Mouse (Mus musculus) right cerebral cortex, adult 2 months (tissue): ENCODE measurements around the gene Ifrd1.
"Not testable (repeated sequence)": the region's sequence is repeated elsewhere in the genome, so short reads cannot be mapped to it uniquely, and the experiment has no call there.

Experiments
- DNase-seq, 2 experiments: peaks; one replicate each; pipeline ENCODE4 v3.0.0; 2021 to 2022; ENCODE audit warnings: low spot score in 2 of 2

The Ifrd1 gene

GRCm38 (mm10) chr12:40248454-40249180 is at the start of gene Ifrd1:
Ifrd1 (minus strand) TSS chr12:40248504.
- DNase-seq: no peak

GRCm38 (mm10) chr12:40286539-40286938 is 38.2 kb upstream of the Ifrd1 start:
- no peak for DNase-seq

DNA sequence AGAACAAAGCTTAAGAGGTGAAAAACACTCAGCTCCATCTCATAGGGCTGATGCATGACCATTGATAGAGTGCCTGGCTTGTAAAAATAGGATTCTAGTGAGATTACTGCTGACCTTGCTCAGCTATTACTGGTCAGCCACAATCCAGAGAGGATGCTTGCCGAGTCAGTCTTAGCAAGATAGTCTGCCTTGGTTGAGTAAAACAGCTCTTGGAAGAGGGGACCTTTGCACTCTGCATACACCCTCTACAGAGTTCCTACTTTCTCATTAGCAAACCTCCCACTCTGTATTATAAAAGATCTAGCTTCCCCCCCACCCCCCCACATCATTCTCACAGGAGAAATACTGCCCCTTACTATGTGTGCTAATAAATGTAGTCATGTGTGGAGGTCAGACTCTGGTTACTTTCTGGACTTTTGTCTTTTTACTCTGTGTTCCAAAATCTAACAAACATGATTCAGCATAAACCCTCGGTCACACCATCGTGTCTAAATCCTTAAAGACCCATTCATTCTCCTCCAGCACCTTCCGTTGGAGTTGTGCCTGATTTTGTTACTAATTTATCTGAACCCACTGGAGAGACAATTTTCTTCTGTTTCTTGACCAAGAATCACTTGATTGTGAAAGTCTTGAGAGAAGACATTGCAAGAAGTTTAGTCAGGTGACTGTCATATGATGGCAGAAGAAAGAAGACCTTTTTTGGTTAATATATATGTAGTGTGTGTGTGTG is 32.5 kb upstream of the Ifrd1 start:
- no peak for DNase-seq

DNA sequence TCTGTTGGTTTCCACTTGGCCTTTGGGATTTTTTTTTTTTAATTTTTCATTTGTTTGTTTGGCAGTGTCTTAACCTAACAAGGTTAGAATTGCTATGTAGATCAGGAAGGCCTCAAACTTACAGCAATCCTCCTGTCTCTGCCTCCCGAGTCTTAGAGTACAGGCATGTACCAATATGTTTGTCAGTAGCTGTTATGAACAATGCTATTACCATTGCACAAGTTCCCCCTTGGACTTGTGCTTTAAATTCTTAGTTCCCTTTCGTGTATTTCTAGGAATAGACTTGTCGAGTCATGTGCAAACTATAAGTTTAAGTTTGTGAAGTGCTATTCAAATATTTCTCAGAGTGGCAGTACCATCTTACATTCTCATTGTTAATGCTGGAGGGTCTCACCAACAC is 29.3 kb upstream of the Ifrd1 start:
- no peak for DNase-seq

DNA sequence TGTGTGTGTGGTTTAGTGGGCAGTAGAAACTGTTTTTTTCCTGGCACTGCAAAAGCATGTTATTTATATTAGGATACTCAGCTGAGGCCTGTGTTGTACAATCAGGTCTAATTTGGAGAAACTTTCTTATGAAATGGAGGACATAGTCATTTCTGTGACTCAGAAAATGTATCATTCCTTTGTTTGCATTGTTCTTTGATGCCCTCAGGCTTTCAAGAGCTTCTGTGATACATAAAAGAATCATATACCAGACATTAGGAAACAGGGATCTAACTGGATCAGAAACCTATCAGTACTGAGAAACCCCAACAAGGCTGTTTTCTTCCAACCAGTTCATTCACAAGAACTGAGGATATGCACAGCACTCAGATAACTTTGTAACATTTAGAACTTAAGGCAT is 26.6 kb upstream of the Ifrd1 start:
- no peak for DNase-seq

GRCm38 (mm10) chr12:40273339-40273738 is 25.0 kb upstream of the Ifrd1 start:
- no peak for DNase-seq

- no peak for DNase-seq
These were observed 24.4 kb upstream of the Ifrd1 start for GRCm38 (mm10) chr12:40272710-40273109.

GRCm38 (mm10) chr12:40268313-40268712 is 20.0 kb upstream of the Ifrd1 start:
- DNase-seq: no peak

DNA sequence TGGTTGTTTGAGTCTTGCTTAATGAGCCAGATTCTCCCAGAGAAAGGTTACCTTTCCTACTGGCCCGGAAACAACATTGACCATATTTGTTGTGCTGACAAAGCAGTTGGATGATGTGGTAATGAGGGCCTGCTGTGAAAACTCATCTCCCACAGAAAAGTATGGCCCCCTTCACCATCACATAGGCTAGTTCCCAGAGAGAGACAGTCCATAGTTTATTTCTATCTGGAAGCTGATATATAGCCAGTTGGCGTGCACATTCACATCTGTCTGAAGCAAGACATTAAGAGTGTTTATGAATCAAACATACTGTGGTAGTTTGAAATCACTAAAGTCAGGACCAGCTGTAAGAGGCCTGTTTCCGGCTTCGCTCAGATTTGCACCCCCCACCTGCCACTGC is 15.4 kb upstream of the Ifrd1 start:
- DNase-seq: no peak

GRCm38 (mm10) chr12:40263006-40263405 is 14.7 kb upstream of the Ifrd1 start:
- DNase-seq: peak; percentile 45 to 46

DNA sequence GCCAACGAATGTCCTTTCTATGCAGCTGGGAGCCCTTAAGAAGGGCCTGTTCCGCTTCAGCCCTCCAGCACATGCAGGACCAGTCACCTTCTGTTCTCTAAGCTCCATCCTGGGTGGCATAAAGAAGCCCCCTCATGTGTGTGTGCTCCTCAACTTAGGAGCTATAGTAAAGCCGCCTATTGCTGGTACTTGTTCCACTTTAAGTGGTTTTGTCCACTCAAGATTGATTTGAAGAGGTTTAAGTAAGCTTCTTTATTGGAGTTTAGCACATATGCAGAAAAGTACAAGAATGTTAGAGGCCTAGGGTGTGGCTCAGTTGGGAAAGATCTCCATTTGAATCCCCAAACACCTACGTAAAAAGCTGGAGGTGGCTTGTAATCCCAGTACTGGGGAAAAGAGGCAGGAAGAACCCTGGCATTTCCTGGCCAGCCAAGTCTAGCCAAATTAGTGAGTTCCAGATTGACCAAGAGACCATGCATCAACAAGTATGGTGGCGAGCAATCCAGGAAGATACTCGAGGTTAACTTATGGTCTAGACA is 10.2 kb upstream of the Ifrd1 start:
- no peak for DNase-seq

- DNase-seq: peak; percentile 90 to 94
These were observed 8.9 kb upstream of the Ifrd1 start for GRCm38 (mm10) chr12:40257226-40257625.

- no peak for DNase-seq
These were observed 8.2 kb upstream of the Ifrd1 start for GRCm38 (mm10) chr12:40256543-40256942.

- no peak for DNase-seq
These were observed 7.7 kb upstream of the Ifrd1 start for GRCm38 (mm10) chr12:40256033-40256432.

DNA sequence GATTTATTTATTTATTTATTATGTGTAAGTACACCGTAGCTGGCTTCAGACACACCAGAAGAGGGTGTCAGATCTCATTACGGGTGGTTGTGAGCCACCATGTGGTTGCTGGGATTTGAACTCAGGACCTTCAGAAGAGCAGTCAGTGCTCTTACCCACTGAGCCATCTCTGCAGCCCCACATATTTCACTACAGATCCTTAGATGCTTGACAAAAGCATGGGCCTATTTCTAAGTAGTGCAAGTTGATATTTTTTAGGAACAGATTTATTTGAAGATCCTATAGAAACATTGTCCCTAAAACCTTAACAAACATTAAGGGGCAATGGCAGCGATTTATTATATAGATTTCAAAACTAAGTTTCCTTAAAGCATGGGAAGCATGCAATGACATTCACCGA is 7.0 kb upstream of the Ifrd1 start:
- DNase-seq: not testable (repeated sequence)

DNA sequence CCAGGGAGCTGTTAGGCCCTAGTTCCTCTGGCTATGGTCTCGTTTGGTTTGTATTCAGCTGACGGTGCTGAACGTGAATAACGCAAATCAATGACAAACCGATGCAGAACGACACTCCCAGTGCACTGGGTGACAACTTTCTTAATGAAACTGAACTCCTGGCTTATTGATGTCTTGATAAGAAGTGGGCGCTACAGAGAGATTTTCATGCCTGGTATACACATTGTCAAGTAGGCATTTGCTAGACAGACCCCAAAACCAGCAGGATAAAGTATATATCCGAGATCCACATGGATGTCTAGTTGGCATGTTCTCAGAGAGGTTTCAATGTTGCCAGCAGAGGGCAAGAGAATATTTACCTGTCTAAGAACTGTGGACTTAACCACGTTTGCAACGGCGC is 6.4 kb upstream of the Ifrd1 start:
- no peak for DNase-seq

- no peak for DNase-seq
These were observed 4.9 kb upstream of the Ifrd1 start for GRCm38 (mm10) chr12:40253241-40253640.

DNA sequence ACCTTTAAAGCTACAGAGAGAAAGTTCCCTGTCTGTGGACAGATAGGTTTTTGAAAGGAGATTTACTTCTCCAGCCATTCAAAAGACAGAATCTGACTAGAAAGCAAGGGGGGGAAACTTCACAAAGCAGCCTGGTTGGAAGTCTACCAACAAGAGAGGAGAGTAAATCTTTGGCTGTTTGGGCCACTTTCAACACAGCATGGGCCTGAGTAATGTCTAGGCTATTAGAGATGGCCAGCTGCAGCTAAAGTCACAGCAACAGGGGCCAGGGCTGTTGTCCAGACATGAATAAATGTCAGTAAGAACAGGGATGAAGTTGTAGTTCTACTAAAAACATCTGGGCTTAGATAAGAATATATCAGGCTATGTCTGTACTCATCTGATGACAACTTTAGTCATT is 2.0 kb upstream of the Ifrd1 start:
- DNase-seq: no peak

DNA sequence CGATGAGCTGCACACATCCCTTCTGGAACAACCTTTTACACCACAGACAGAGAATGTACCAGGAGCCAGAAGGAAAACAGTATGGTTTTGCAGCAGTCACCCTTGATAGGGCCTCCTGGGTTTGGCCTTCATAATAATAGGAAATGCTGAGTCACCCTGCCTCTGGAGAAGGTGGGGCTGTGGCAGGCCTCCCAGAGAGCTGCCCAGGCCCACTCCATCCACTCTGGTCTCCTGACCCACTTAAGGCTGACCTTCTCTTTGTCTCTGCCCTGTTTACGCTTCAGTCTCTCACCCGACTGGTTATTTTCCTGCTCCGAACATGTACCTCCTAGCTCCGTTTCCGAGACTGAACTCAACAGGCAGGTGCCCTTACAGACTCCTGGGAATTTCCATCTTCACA is 328 bp downstream of the Ifrd1 start:
- no peak for DNase-seq

DNA sequence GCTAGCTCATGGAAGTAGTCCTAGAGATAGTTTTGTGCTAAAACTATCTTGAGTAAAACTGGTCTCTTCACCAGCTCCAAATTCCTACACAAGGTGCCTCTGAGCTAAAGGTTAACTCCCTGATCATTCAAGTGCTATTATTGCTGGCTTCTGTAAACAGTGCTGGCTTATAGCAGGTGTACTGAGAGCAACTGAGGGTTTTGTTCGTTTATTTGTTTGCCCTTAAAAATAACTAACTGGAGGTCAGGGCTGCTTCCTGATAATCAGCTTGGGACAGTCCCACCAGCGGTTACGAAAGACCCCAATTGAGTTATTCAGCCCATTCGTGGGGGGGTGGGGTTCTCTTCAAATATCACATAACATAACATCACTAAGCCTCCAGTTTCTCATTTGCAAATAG is 920 bp downstream of the Ifrd1 start:
- DNase-seq: no peak

DNA sequence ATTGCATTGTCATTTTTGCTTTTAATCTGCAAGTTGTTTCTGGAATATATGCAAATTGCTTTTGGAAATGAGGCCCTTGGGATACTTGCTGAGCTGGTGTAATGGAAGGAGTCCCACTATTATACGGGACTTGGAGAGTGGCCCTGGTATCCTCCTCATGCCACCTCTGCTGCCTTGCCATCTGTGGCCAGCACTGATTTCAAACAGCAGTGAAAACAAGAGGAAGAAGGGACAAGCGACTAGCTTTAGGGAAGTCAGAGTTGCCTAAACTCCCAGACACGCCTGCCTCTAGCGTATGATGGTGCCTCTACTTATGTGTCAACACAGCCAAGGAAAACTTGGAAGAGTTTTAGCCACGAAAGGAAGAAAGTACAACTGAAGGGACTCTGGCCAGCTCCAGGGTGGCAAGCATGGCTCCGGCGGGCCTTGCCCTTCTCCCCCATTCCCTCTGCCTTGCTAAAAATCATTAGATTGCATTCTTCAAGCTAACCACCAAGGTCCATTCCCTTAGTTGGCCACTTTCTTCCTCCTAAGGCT is 2.8 kb downstream of the Ifrd1 start:
- no peak for DNase-seq

- DNase-seq: no peak
These were observed 3.4 kb downstream of the Ifrd1 start for GRCm38 (mm10) chr12:40244926-40245325.

DNA sequence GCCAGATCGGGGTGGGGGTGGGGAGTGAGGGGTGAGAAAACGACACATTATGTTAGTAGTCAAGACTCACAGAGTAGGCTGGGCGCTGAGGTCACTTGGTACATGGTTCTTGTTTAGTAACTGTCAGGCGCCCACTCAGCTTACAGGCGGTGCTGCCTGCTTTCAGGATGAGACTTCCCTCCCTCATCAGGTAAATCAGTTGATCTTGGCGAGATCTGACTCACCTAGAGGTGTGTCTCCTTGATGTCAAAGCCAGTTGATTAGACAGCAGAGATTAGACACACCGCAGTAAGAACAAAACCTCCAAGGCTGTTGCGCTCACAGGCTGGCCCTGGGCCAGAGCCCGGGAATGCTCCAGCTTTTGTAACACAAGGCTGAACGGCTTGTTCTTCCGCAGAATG is 4.5 kb downstream of the Ifrd1 start:
- no peak for DNase-seq
